Mouse (Mus musculus) lung, adult 2 months (tissue): ENCODE measurements around the gene Noto. TPM values are rescaled to one million over a fixed set of nuclear protein-coding genes. Genes with fewer than 3 reads are reported as not detected.
"Not testable (repeated sequence)": the region's sequence is repeated elsewhere in the genome, so short reads cannot be mapped to it uniquely, and the experiment has no call there.

ENCODE experiments used
- DNase-seq: peaks from one replicate; pipeline ENCODE4 v3.0.0; 2022
- H3K4me1 ChIP-seq: fragments of 200-500 bp; 2 replicates; pipeline ENCODE4 v1.6.1; 2011; ENCODE audit warnings: low read length; ENCODE audit not compliant: control insufficient read depth, insufficient read depth
- H3K4me3 ChIP-seq: fragments of 200-500 bp; replicated peaks from 2 replicates; pipeline ENCODE3; 2011; ENCODE audit warnings: low read depth, mild to moderate bottlenecking, control low read depth, low read length; ENCODE audit errors: extremely low read depth
- CTCF ChIP-seq: fragments of 200-500 bp; IDR thresholded peaks from 2 replicates; pipeline ENCODE4 v1.5.1; 2011; ENCODE audit warnings: mild to moderate bottlenecking, low read length, control low read depth; ENCODE audit not compliant: insufficient read depth
- POLR2A ChIP-seq: fragments of 200-500 bp; IDR thresholded peaks from 2 replicates; pipeline ENCODE4 v1.6.1; 2011; ENCODE audit warnings: low read depth, mild to moderate bottlenecking, control low read depth, low read length, borderline replicate concordance; ENCODE audit errors: extremely low read depth
- WGBS: fragments of 180-500 bp; shearing (Covaris S2); methylation state at CpG from one replicate; pipeline ENCODE4 v1.1.7; 2018; 5-methylcytosine and 5-hydroxymethylcytosine counted together
- polyA plus RNA-seq: library from polyadenylated mRNA; depleted of rRNA; stranded (reverse); fragments of >200 nt; gene quantifications from 2 replicates; pipeline ENCODE4 v1.2.3, GENCODE M21; 2012

The Noto gene
- polyA plus RNA-seq, 1 experiment: not detected

DNA sequence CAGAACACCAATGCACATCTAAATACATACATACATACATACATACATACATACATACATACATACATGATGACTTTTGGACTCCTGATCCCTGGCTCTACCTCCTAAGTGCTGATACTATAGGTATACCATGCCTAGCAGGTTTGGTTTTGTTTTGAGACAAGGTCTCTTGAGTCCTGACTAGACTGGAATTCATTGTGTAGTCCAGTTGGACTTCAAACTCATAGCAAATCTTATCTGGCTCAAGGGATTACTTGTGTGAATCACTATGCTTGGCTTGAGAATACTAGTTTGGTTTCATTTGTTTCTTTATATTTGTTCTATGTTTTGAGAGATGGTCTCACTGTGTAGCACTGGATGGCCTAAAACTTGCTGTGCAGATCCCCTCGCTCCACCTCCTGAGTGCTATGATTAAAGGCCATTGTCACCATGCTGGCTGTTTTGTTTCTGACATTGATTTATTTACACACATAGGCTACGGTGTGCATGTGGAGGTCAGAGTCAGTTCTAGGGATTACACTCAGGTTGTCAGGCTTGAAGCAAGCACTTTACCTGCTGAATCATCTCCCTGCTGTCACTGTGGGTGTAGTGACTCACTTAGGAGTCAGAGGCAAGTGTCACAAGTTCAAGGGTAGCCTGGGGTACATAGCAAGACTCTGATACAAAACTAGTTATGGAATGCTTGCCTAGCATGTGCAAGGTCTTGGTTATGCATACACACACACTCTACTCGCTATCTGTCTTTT lies 20.0 kb downstream of the Noto start:
- peaks cover 3% of the 10 kb centered on the region; the same call in 1 of the 2 replicates for H3K4me1 ChIP-seq
- TF ChIP-seq CTCF: no peak
- no peak for TF ChIP-seq POLR2A
- no peak for DNase-seq
- 76% methylated on average over 3 of the region's 3 CpGs for WGBS
- H3K4me3 ChIP-seq: no peak overlapping the region

- no peak for TF ChIP-seq POLR2A
- DNase-seq: no peak
- Histone ChIP-seq H3K4me3 (no peak overlapping the region), H3K4me1 (peaks cover 3% of the 10 kb centered on the region; the same call in 1 of the 2 replicates)
- 76% methylated on average over 8 of the region's 8 CpGs for WGBS
Measured at GRCm38 (mm10) chr6:85444266-85444965, 20.7 kb downstream of the Noto start.

GRCm38 (mm10) chr6:85445286-85445685 lies 21.6 kb downstream of the Noto start:
- 87% methylated on average over 5 of the region's 5 CpGs for WGBS
- TF ChIP-seq CTCF: no peak
- no peak for TF ChIP-seq POLR2A
- DNase-seq: no peak
- H3K4me1 ChIP-seq: peaks cover 3% of the 10 kb centered on the region; the same call in 1 of the 2 replicates
- H3K4me3 ChIP-seq: no peak overlapping the region

DNA sequence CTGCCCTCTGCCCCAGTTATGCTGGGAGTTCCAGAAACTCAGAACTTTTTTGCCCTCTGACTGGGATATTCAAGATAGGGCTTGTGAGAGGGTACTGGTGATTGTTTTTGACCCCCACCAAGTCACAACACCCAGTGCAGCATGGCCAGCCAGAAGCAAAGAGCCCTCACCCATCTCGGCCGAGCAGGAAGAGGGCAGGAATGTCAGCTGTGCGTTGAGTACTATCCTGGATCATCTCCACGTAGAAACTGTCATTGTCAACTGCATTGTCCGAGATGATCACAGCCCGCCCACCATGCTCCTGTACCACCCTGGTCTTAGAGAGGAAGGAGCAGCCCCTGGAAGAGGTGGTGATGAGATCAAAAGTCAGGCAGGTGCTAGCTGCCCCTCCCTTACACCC lies 23.7 kb downstream of the Noto start:
- TF ChIP-seq POLR2A (no peak), CTCF (no peak)
- no peak overlapping the region for H3K4me3 ChIP-seq
- WGBS: 76% methylated on average over 6 of the region's 6 CpGs
- H3K4me1 ChIP-seq: peaks cover 3% of the 10 kb centered on the region; the same call in 1 of the 2 replicates
- no peak for DNase-seq

DNA sequence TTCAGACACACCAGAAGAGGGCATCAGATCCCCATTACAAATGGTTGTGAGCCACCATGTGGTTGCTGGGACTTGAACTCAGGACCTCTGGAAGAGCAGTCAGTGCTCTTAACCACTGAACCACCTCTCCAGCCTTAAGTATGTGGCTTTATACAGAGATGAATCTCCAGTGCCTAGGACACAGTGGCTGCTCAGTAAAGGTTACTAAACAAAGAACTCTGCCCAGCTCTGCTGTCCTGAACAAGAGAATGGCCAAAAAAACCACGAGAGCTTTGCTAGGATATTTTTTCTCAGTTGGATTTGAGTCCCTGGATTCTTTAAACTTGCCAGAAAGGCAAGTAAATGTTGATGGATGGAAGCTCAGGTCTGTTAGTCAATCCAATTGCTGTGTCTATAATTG lies 26.5 kb downstream of the Noto start:
- H3K4me3 ChIP-seq, DNase-seq: not testable (repeated sequence)
- WGBS: 54% methylated on average over 1 of the region's 1 CpGs
- H3K4me1 ChIP-seq: peaks cover 10% of the 10 kb centered on the region

GRCm38 (mm10) chr6:85450697-85451663 lies 27.3 kb downstream of the Noto start, which contains the start of gene Cct7:
Gene Cct7, plus strand, starts transcription at chr6:85451514.
- DNase-seq: peak; percentile 97
- TF ChIP-seq POLR2A: no peak; the same call in 1 of the 2 replicates
- peak; percentile 20; the same call in 1 of the 2 replicates for TF ChIP-seq CTCF
- Histone ChIP-seq H3K4me1 (peaks cover 10% of the 10 kb centered on the region), H3K4me3 (peak within 1 kb of the TSS; percentile 97)
- 2% methylated on average over 96 of the region's 96 CpGs for WGBS

DNA sequence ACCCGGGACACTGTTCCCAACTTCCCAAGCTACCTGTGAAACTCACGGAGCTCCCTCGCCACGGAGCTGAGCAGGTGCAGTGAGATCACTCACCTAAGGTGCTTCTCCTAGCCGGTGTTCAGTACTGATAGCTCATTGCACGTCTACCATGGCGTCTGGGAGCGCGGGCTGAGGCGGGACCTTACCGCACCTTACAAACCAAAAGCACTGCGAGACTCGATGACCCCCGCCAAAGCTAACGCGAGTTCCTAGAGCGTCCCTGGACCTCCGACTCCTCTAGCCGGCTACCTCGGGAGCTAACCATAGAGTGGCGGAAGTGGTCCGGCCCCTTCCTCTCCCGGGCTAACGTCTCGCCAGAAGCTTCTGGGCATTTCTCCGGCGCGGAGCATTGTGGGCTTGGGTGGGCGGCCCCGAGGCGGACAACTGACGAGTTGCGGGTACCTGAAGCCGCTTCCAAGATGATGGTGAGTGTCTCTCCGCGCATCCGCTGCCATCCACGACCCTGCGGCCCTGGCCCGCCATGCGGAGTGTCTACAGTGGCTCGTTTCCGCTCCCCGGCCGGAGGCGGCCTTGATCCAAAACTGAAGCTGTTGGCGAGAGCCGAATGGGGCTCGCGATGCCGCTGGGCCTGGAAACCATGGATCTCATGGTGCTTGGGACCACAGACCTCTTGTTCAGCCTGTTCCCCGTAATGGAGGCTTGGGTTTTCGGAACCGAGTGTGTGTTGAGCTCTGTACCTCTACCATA lies 28.2 kb downstream of the Noto start, which contains the start of gene Pradc1:
Gene Pradc1, minus strand, starts transcription at position 307 of the 747 bp plus-strand sequence.
- under 1% methylated on average over 54 of the region's 54 CpGs for WGBS
- peaks cover 10% of the 10 kb centered on the region for H3K4me1 ChIP-seq
- TF ChIP-seq CTCF (no peak), POLR2A (peak; percentile 76; the same call in 1 of the 2 replicates)
- peak; percentile 94 for DNase-seq
- H3K4me3 ChIP-seq: peak within 1 kb of the TSS; percentile 97

GRCm38 (mm10) chr6:85452411-85452665 lies 28.7 kb downstream of the Noto start:
- Histone ChIP-seq H3K4me1 (peaks cover 10% of the 10 kb centered on the region), H3K4me3 (peak overlapping the region; percentile 97)
- DNase-seq: no peak
- no peak for TF ChIP-seq POLR2A
- no peak for TF ChIP-seq CTCF
- WGBS: under 1% methylated on average over 15 of the region's 15 CpGs
